Mouse (Mus musculus) spleen, adult 18-20 months (tissue): ENCODE data around the gene Resf1.
"Not testable (repeated sequence)": the region's sequence is repeated elsewhere in the genome, so short reads cannot be mapped to it uniquely, and the experiment has no call there.

Source experiments
- DNase-seq, 2 experiments: peaks; one replicate each; pipeline ENCODE4 v3.0.0; 2022; ENCODE audit warnings: mixed read lengths in 2 of 2

Gene Resf1

GRCm38 (mm10) chr6:149344372-149344771 is 35.2 kb downstream of the Resf1 start:
- DNase-seq = no peak

GRCm38 (mm10) chr6:149348211-149348610 is 39.0 kb downstream of the Resf1 start:
- not testable (repeated sequence) for DNase-seq

- DNase-seq = no peak
These were observed 45.7 kb downstream of the Resf1 start for GRCm38 (mm10) chr6:149354826-149355495.

- DNase-seq = not testable (repeated sequence)
These were observed 46.6 kb downstream of the Resf1 start for GRCm38 (mm10) chr6:149355799-149356198.

- DNase-seq = no peak
These were observed 47.9 kb downstream of the Resf1 start for GRCm38 (mm10) chr6:149357155-149357554.

GRCm38 (mm10) chr6:149362533-149362932 is 53.3 kb downstream of the Resf1 start:
- not testable (repeated sequence) for DNase-seq

- DNase-seq = not testable (repeated sequence)
These were observed 56.8 kb downstream of the Resf1 start for GRCm38 (mm10) chr6:149365975-149366374.

GRCm38 (mm10) chr6:149366403-149366802 is 57.2 kb downstream of the Resf1 start:
- DNase-seq = no peak

GRCm38 (mm10) chr6:149374986-149375457 is 65.8 kb downstream of the Resf1 start:
- peak; percentile 54 to 73 for DNase-seq

- DNase-seq = no peak
These were observed 74.3 kb downstream of the Resf1 start for GRCm38 (mm10) chr6:149383531-149383930.
